Mouse (Mus musculus): Measurements from ENCODE around the gene Scgb1b11. TPM values are rescaled to one million over a fixed set of nuclear protein-coding genes. Genes with fewer than 3 reads are reported as not detected.
"Not testable (repeated sequence)": the region's sequence is repeated elsewhere in the genome, so short reads cannot be mapped to it uniquely, and the experiment has no call there.

Gene Scgb1b11
- not detected for total RNA-seq (2021)

DNA sequence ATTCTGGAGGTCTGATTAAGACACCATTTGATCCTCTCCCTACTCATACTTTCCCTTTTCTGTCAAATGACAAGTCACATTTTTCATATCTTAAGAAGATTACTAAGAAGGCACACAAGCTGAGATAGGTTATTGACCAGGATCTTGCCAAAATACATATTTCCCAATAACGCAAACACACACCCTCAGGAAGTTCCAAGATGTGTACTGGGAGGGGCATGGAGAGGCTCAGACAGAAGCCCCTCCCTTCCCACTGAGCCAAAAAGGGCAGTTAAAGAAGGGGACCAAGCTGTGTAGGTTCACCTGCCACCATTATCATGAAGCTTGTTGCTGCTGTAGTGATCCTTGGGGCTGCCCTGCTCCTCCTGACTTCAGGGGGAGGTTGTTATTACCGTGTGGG, at the start of gene Scgb1b11:
TSS of gene Scgb1b11 (plus strand) at position 301 of the 400 bp plus-strand sequence.
- DNase-seq = not testable (repeated sequence)

DNA sequence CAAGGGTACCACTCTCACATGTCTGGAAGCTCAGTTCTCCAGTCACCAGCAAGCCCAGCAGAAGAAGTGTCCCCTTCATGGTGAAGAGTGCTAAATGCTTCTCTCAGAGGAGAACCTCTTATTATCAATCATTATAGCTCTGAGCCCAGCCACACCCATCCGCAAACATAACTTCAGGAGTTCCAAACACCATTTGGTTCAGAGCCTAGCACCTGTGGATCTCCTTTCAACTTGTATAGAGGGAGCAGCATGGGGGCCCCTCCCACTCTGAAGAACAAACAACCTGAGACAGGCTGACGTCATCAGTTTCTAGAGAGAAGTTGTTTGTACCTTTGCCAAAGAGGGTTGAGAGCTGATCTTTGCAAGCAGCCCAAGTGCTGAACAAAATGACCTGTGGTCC, 11.6 kb upstream of the Scgb1b11 start, which contains the start of gene Scgb2b11:
TSS of gene Scgb2b11 (minus strand) at position 101 of the 400 bp plus-strand sequence.
- DNase-seq = not testable (repeated sequence)

Other genes with a start within 250 kb of the Scgb1b11 start
- gene Scgb1b10, start 122.0 kb upstream of the Scgb1b11 start, total RNA-seq (2021) = not detected
- gene Scgb2b11, start 11.7 kb upstream of the Scgb1b11 start, total RNA-seq (2021) = not detected
- gene Scgb2b12, start 104.4 kb downstream of the Scgb1b11 start, total RNA-seq (2021) = not detected
- not detected for gene Scgb1b12, start 111.3 kb downstream of the Scgb1b11 start, total RNA-seq (2021)
- gene Scgb1b29, start 218.7 kb downstream of the Scgb1b11 start, total RNA-seq (2021) = not detected

Measured in layer of hippocampus, postnatal 36 days (tissue).